Mouse (Mus musculus): ENCODE results near the gene Tars.

Tars gene

GRCm38 (mm10) chr15:11399356-11400067 lies at the start of gene Tars:
TSS of gene Tars (minus strand) at chr15:11399665.
- peak; percentile 88 for DNase-seq (ENCODE audit: low spot score)

- no peak for DNase-seq (ENCODE audit: low spot score)
Measured at GRCm38 (mm10) chr15:11437361-11437760, 37.9 kb upstream of the Tars start.

- DNase-seq (ENCODE audit: low spot score): no peak
Measured at GRCm38 (mm10) chr15:11436709-11437280, 37.3 kb upstream of the Tars start.

- no peak for DNase-seq (ENCODE audit: low spot score)
Measured at GRCm38 (mm10) chr15:11426899-11427298, 27.4 kb upstream of the Tars start.

- no peak for DNase-seq (ENCODE audit: low spot score)
Measured at GRCm38 (mm10) chr15:11413484-11413883, 14.0 kb upstream of the Tars start.

- no peak for DNase-seq (ENCODE audit: low spot score)
Measured at GRCm38 (mm10) chr15:11412542-11412941, 13.1 kb upstream of the Tars start.

- no peak for DNase-seq (ENCODE audit: low spot score)
Measured at GRCm38 (mm10) chr15:11411846-11412245, 12.4 kb upstream of the Tars start.

GRCm38 (mm10) chr15:11408155-11408826 lies 8.8 kb upstream of the Tars start:
- peak; percentile 17 for DNase-seq (ENCODE audit: low spot score)

GRCm38 (mm10) chr15:11407381-11407780 lies 7.9 kb upstream of the Tars start:
- DNase-seq (ENCODE audit: low spot score): peak; percentile 46

- peak; percentile 26 for DNase-seq (ENCODE audit: low spot score)
Measured at GRCm38 (mm10) chr15:11406769-11407168, 7.3 kb upstream of the Tars start.

GRCm38 (mm10) chr15:11398676-11399350 lies 652 bp downstream of the Tars start:
- no peak for DNase-seq (ENCODE audit: low spot score)

- no peak for DNase-seq (ENCODE audit: low spot score)
Measured at GRCm38 (mm10) chr15:11396421-11396820, 3.0 kb downstream of the Tars start.

- DNase-seq (ENCODE audit: low spot score): no peak
Measured at GRCm38 (mm10) chr15:11392903-11393302, 6.6 kb downstream of the Tars start.

- no peak for DNase-seq (ENCODE audit: low spot score)
Measured at GRCm38 (mm10) chr15:11383796-11384195, 15.7 kb downstream of the Tars start.

- DNase-seq (ENCODE audit: low spot score): no peak
Measured at GRCm38 (mm10) chr15:11382585-11382984, 16.9 kb downstream of the Tars start.

- no peak for DNase-seq (ENCODE audit: low spot score)
Measured at GRCm38 (mm10) chr15:11380616-11381015, 18.8 kb downstream of the Tars start.

GRCm38 (mm10) chr15:11380087-11380530 lies 19.4 kb downstream of the Tars start:
- peak; percentile 11 for DNase-seq (ENCODE audit: low spot score)

- DNase-seq (ENCODE audit: low spot score): no peak
Measured at GRCm38 (mm10) chr15:11379431-11380086, 19.9 kb downstream of the Tars start.

GRCm38 (mm10) chr15:11370477-11371085 lies 28.9 kb downstream of the Tars start:
- no peak for DNase-seq (ENCODE audit: low spot score)

GRCm38 (mm10) chr15:11369572-11369971 lies 29.9 kb downstream of the Tars start:
- no peak for DNase-seq (ENCODE audit: low spot score)

GRCm38 (mm10) chr15:11364795-11365194 lies 34.7 kb downstream of the Tars start:
- DNase-seq (ENCODE audit: low spot score): peak; percentile 6

GRCm38 (mm10) chr15:11364112-11364511 lies 35.4 kb downstream of the Tars start:
- DNase-seq (ENCODE audit: low spot score): no peak

All from ovary, postnatal 14 days (tissue).